Mouse (Mus musculus) liver, postnatal 0 days (tissue): Measurements from ENCODE around the gene Ep400.

Experiments
- CTCF ChIP-seq: sonication (generic); IDR thresholded peaks from 2 replicates; pipeline ENCODE4 v1.5.1; 2016; ENCODE audit warnings: antibody characterized with exemption, low read depth
- EP300 ChIP-seq: IDR thresholded peaks from 2 replicates; pipeline ENCODE4 v1.6.1; 2016; ENCODE audit warnings: antibody characterized with exemption, low read depth, mild to moderate bottlenecking

GRCm38 (mm10) chr5:110776141-110776540 is 5.6 kb upstream of the Ep400 start:
- TF ChIP-seq EP300 (no peak), CTCF (no peak)
